Mouse (Mus musculus) heart, postnatal 14 days (tissue): ENCODE measurements at regions not wholly inside any gene's neighbourhood (a gene's known extent, or its start where the extent isn't known, plus 50 kb on each side); places are given as distances from the start of the nearest gene placed in this dataset.
A peak's percentile ranks its signal among the peaks of the same experiment; 100 is the strongest.
"Not testable (repeated sequence)": the region's sequence is repeated elsewhere in the genome, so short reads cannot be mapped to it uniquely, and the experiment has no call there.

Source experiments
- DNase-seq, 2 experiments: peaks; one replicate each; pipeline ENCODE4 v3.0.0; 2021 to 2022
- intact Hi-C: fragments of 180-260 bp; cut with DNase I; formaldehyde crosslinking; loops from one replicate; pipeline ENCODE4 v1.15.1; 2025

DNA sequence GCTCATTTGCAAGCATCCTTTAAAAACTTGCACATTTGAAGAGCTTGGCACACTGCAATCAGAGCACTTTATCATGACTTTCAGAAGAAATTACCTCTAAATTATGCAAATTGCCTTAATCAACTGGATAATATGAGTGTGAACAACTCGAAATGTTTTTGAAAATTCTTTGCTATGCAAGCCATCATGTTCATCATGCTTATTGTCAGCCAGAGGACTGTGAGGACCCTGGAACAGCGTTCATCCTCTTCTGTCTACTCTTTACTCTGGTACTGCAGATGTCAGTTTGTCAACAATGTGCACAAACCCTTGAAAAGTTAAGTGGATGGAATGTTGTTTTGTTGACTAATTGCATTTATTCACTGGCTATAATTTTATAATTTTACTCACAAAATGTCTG lies 1899.9 kb upstream of the Slc39a10 start:
- no peak for DNase-seq
- intact Hi-C loops, result no loop called here

DNA sequence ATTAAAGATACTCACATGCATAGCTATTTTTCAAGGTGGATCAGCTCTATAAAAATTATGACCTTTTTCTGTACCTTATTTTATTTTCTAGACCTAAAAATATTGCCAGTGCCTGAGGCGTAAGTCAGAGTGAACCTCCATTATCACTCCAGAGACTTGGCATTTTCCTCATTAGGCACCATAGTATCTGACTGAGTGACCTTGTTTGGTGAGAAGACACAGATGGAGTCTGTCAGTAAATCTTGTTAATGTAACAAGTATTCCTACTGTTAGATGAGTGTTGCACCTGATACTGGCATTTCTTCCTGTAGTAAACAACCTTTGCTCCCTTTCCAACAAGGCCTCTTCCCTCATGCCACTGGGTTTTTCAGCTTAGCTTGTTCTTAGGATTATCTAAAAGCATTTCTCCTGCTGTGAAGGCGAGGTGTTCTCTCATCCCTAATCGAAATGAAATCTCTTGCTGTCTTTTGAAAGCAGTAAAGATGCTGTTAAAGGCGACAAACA lies 1860.7 kb upstream of the Slc39a10 start:
- DNase-seq, result no peak
- intact Hi-C loops, result no loop called here

DNA sequence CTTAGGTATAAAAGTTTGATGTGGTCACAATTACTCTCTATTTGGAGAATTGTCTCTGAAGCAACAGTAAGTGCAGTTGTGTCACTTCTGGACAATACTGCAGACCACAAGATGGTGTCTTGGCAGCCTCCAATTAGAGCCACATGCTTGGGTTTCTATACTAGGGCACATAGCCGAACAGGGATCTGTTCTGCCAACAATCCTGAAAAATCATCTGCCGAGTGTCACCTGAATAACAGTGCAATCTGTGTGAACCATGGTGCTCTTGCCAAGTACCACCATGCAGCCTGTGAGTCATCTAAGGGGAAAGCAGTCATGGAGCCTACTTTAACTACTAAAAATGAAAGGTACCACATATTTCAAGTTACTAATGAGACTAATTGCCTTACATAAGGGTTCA lies 1840.9 kb upstream of the Slc39a10 start:
- DNase-seq, result no peak

GRCm38 (mm10) chr1:48708606-48709005 lies 1816.0 kb upstream of the Slc39a10 start:
- DNase-seq, result peak; percentile 6 to 15
- intact Hi-C loops, result not testable (repeated sequence)

More for the DNA sequence above, 1840.9 kb upstream of the Slc39a10 start:
- intact Hi-C loops, result no loop called here
